Mouse (Mus musculus): ENCODE measurements around the gene Gpc6. TPM values are rescaled to one million over a fixed set of nuclear protein-coding genes. Genes with fewer than 3 reads are reported as not detected.

The Gpc6 gene
- total and polyA plus RNA-seq, 3 experiments: not detected

DNA sequence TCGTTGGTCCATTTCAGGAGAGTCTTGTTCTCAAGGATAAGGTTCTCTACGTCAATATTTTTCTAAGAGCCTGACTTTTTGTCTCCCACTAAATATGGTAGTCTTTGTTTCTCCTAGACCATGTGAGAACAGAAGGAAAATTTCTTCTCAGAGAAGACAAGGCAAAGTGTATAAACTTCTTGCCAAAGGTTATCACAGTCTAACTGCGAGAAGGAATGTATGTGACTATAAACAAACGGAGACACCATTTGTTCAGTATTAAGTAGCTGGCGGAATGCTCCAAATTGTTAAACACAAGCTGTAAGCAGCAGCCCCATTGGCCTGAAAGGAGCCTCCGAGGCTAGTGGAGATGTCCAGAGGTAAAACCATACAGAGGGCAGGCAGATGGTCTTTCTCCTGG lies 454.9 kb downstream of the Gpc6 start:
- dilution Hi-C loops (cut with MboI; ENCODE audit: extremely low pct_ligation_motif_present, extremely low pct_unique_long_range_greater_than_20kb, low sequenced_read_pairs) (no loop called here), in situ Hi-C loops (cut with MboI; ENCODE audit: low pct_ligation_motif_present, low pct_unique_long_range_greater_than_20kb, low sequenced_read_pairs) (no loop called here)
- Histone ChIP-seq H3K4me3 (replicated peaks in 1 of 3; ENCODE audit: low read depth in 2 of 3, low read length in 2 of 3, poor library complexity in 1 of 3) (no peak overlapping the region), H3K9me3 (replicated peaks; ENCODE audit: low read length) (no peaks in the 10 kb centered on the region), H3K4me1 (ENCODE audit: control insufficient read depth in 1 of 2, insufficient read depth in 2 of 2) (no peaks in the 10 kb centered on the region), H3K79me2 (replicated peaks; ENCODE audit: control insufficient read depth, extremely low read depth, insufficient read depth, poor library complexity, severe bottlenecking) (no peaks in the 10 kb centered on the region), H3K27me3 (replicated peaks) (no peaks in the 10 kb centered on the region), H3K27ac (ENCODE audit: insufficient read depth, low read depth) (no peak overlapping the region), H3K36me3 (replicated peaks in 1 of 2; ENCODE audit: control insufficient read depth in 1 of 2, insufficient read depth in 1 of 2, low read length in 1 of 2) (no peaks in the 10 kb centered on the region), H3K9ac (ENCODE audit: insufficient read depth, low read depth) (no peak overlapping the region), H3K4me2 (ENCODE audit: insufficient read depth, low read depth, poor library complexity, severe bottlenecking) (no peak overlapping the region)
- TF ChIP-seq RCOR1 (conservative IDR thresholded peaks at IDR 0.05; ENCODE audit: low read depth, low read length): no peak
- TF ChIP-seq BHLHE40 (IDR thresholded peaks at IDR 0.05; ENCODE audit: low read depth, low read length): no peak
- no peak for TF ChIP-seq KAT2A (IDR thresholded peaks at IDR 0.05; ENCODE audit: insufficient replicate concordance, low read length)
- no peak for TF ChIP-seq NELFE (IDR thresholded peaks at IDR 0.05; ENCODE audit: low read depth, low read length)
- TF ChIP-seq CHD2 (IDR thresholded peaks at IDR 0.05; ENCODE audit: low read length): no peak
- no peak for TF ChIP-seq SIN3A (IDR thresholded peaks at IDR 0.05; ENCODE audit: low read length)
- no peak for TF ChIP-seq TBP (conservative IDR thresholded peaks at IDR 0.05; ENCODE audit: low read depth, low read length)
- no peak for DNase-seq (ENCODE audit: extremely low read depth)

GRCm38 (mm10) chr14:117383188-117383587 lies 458.1 kb downstream of the Gpc6 start:
- H3K9ac ChIP-seq (ENCODE audit: insufficient read depth, low read depth): no peak overlapping the region
- no peak overlapping the region for H3K4me2 ChIP-seq (ENCODE audit: insufficient read depth, low read depth, poor library complexity, severe bottlenecking)
- no peaks in the 10 kb centered on the region for H3K36me3 ChIP-seq (replicated peaks in 1 of 2; ENCODE audit: control insufficient read depth in 1 of 2, insufficient read depth in 1 of 2, low read length in 1 of 2)
- no peak overlapping the region for H3K27ac ChIP-seq (ENCODE audit: insufficient read depth, low read depth)
- dilution Hi-C loops (cut with MboI; ENCODE audit: extremely low pct_ligation_motif_present, extremely low pct_unique_long_range_greater_than_20kb, low sequenced_read_pairs): no loop called here
- in situ Hi-C loops (cut with MboI; ENCODE audit: low pct_ligation_motif_present, low pct_unique_long_range_greater_than_20kb, low sequenced_read_pairs): no loop called here
- H3K4me3 ChIP-seq (replicated peaks in 1 of 3; ENCODE audit: low read depth in 2 of 3, low read length in 2 of 3, poor library complexity in 1 of 3): no peak overlapping the region
- no peaks in the 10 kb centered on the region for H3K4me1 ChIP-seq (ENCODE audit: control insufficient read depth in 1 of 2, insufficient read depth in 2 of 2)
- H3K79me2 ChIP-seq (replicated peaks; ENCODE audit: control insufficient read depth, extremely low read depth, insufficient read depth, poor library complexity, severe bottlenecking): no peaks in the 10 kb centered on the region
- H3K9me3 ChIP-seq (replicated peaks; ENCODE audit: low read length): no peaks in the 10 kb centered on the region
- no peaks in the 10 kb centered on the region for H3K27me3 ChIP-seq (replicated peaks)
- no peak for DNase-seq (ENCODE audit: extremely low read depth)
- TF ChIP-seq RCOR1 (conservative IDR thresholded peaks at IDR 0.05; ENCODE audit: low read depth, low read length): no peak
- TF ChIP-seq ZMIZ1 (IDR thresholded peaks at IDR 0.05; ENCODE audit: low read depth, low read length): no peak
- TF ChIP-seq CTCF (conservative IDR thresholded peaks at IDR 0.05 in 1 of 2, IDR thresholded peaks at IDR 0.05 in 1 of 2; ENCODE audit: low read depth in 2 of 2, low read length in 2 of 2): no peak
- TF ChIP-seq POLR2AphosphoS2 (IDR thresholded peaks at IDR 0.05; ENCODE audit: low read depth, low read length): no peak
- no peak for TF ChIP-seq IRF4 (IDR thresholded peaks at IDR 0.05; ENCODE audit: low read depth, low read length)
- no peak for TF ChIP-seq MEF2A (IDR thresholded peaks at IDR 0.05; ENCODE audit: borderline replicate concordance, low read depth, low read length)
- no peak for TF ChIP-seq ELF1 (IDR thresholded peaks at IDR 0.05; ENCODE audit: low read depth, low read length)
- no peak for TF ChIP-seq TCF12 (IDR thresholded peaks at IDR 0.05; ENCODE audit: low read depth, low read length)
- no peak for TF ChIP-seq GABPA (IDR thresholded peaks at IDR 0.05; ENCODE audit: insufficient replicate concordance, low read depth, low read length)
- TF ChIP-seq MAZ (IDR thresholded peaks at IDR 0.05; ENCODE audit: low read depth, low read length): no peak
- TF ChIP-seq NELFE (IDR thresholded peaks at IDR 0.05; ENCODE audit: low read depth, low read length): no peak
- no peak for TF ChIP-seq BHLHE40 (IDR thresholded peaks at IDR 0.05; ENCODE audit: low read depth, low read length)

Data from CH12.LX (cell line).